Mouse (Mus musculus) neutrophil, adult 65 days (primary cell): ENCODE measurements around the gene Zkscan2. TPM values are rescaled to one million over a fixed set of nuclear protein-coding genes. Genes with fewer than 3 reads are reported as not detected.

Source experiments
- total RNA-seq: library from RNA; stranded (reverse); gene quantifications from 2 replicates; pipeline ENCODE4 v1.2.4, GENCODE M21; 2023

Zkscan2 gene
- total RNA-seq: not detected in 2 replicates

DNA sequence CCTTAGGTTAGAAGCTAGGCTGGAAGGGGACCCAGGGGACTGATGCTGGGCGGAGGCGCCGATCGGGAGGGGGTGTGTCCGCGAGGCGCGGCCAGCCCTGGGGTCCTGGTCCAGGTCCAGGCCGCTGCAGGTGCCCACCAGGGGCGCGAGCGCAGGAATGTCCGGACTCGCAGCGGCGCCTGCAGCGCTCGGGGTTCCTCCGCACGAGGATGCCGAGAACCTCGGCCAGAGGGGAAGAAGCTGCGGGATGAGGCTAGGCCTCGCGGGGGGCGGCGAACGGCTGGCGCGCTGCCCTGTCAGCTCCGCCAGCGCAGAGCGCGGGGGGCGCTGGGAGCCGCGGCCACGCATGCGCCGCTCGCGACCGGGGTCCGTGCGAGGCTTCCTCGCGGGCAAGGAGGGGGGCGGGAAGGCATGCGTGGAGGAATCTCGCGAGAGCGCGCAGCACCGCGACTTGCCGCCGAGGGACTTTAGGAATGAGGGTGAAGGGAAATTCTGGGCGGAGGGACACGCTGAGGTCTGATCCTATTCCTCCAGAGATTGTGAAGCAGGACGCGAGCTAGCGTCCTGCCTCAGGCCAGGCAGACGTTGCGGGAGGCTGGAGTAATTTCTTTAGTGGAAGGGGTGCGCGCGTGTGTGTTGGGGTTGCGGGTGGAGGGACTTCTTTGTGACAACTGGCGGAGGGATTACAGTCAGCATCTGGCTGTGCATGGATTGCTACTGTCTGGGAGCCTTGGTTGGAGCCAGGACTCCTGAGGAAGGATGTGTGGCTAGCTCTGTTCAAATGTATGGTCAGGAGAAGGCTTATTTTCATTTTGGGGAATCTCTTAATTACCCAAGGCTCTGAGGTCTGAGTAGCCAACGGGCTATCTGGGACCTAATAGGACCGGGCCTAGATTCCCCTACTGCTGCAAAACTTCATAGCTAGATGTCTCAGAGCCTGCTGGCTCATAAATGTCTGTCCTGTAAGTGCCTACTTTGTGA is at the start of gene Zkscan2:
Zkscan2 (minus strand) TSS at position 211 of the 981 bp plus-strand sequence.

DNA sequence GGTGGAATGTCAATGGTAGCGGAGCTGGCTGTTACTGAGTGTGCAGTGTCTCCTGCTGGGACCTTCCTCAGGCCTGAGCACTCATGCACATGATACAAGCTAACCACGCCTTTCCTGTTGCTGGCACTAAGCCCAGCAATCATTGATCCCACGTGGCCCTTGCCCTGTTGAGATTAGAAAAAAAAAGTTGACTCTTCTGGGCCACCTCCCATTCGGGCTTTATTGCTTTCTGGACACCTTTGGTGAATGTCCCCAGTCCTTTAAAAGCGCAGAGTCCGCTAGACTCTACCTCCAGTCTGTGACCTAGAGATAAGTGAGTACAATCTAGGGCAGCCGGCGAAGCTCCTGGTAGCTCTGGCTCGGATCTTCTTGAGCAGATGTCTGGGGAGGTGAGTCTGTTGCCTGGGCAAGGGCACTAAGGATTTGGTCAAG is 38.2 kb downstream of the Zkscan2 start, which contains the start of gene Aqp8:
Aqp8 (plus strand) TSS at position 222 of the 432 bp plus-strand sequence.

Other genes with a start within 250 kb of the Zkscan2 start
- 12.5 and 12.7 TPM in 2 replicates for gene Lcmt1, start 130.7 kb downstream of the Zkscan2 start, total RNA-seq
- gene Arhgap17, start 130.5 kb downstream of the Zkscan2 start, total RNA-seq: 94.0 and 103 TPM in 2 replicates
- gene Aqp8, start 38.2 kb downstream of the Zkscan2 start, total RNA-seq: not detected in 2 replicates